Mouse (Mus musculus) Muller cell, postnatal 12 days (primary cell): ENCODE results near the gene Tiprl.

ENCODE experiments used
- DNase-seq: peaks from one replicate; pipeline ENCODE4 v3.0.0-alpha.2; 2015; ENCODE audit errors: inconsistent ontology term

The Tiprl gene

GRCm38 (mm10) chr1:165201445-165202012 is 35.3 kb downstream of the Tiprl start:
- DNase-seq = no peak

GRCm38 (mm10) chr1:165200748-165201147 is 36.0 kb downstream of the Tiprl start:
- DNase-seq = no peak

GRCm38 (mm10) chr1:165199639-165200038 is 37.2 kb downstream of the Tiprl start:
- DNase-seq = no peak

GRCm38 (mm10) chr1:165198951-165199350 is 37.8 kb downstream of the Tiprl start:
- no peak for DNase-seq

- DNase-seq = no peak
Observed at GRCm38 (mm10) chr1:165197875-165198274, 38.9 kb downstream of the Tiprl start.

GRCm38 (mm10) chr1:165195396-165195960 is 41.3 kb downstream of the Tiprl start:
- no peak for DNase-seq

- no peak for DNase-seq
Observed at GRCm38 (mm10) chr1:165194662-165195013, 42.2 kb downstream of the Tiprl start.

GRCm38 (mm10) chr1:165193880-165194661 is 42.7 kb downstream of the Tiprl start, which contains the start of gene Sft2d2:
Gene Sft2d2 (minus strand): TSS chr1:165194438.
- peak; percentile 94 for DNase-seq

- no peak for DNase-seq
Observed at GRCm38 (mm10) chr1:165193426-165193825, 43.4 kb downstream of the Tiprl start.

GRCm38 (mm10) chr1:165192714-165193264 is 44.0 kb downstream of the Tiprl start:
- DNase-seq = no peak

- no peak for DNase-seq
Observed at GRCm38 (mm10) chr1:165192102-165192501, 44.7 kb downstream of the Tiprl start.

- DNase-seq = no peak
Observed at GRCm38 (mm10) chr1:165191611-165192010, 45.2 kb downstream of the Tiprl start.

- DNase-seq = no peak
Observed at GRCm38 (mm10) chr1:165190571-165191273, 46.1 kb downstream of the Tiprl start.

- DNase-seq = no peak
Observed at GRCm38 (mm10) chr1:165190068-165190467, 46.7 kb downstream of the Tiprl start.

GRCm38 (mm10) chr1:165188806-165189580 is 47.8 kb downstream of the Tiprl start:
- DNase-seq = no peak

- DNase-seq = no peak
Observed at GRCm38 (mm10) chr1:165187357-165187756, 49.4 kb downstream of the Tiprl start.

- no peak for DNase-seq
Observed at GRCm38 (mm10) chr1:165186491-165186890, 50.3 kb downstream of the Tiprl start.

- DNase-seq = no peak
Observed at GRCm38 (mm10) chr1:165185116-165185515, 51.7 kb downstream of the Tiprl start.

GRCm38 (mm10) chr1:165184178-165184577 is 52.6 kb downstream of the Tiprl start:
- DNase-seq = no peak

- no peak for DNase-seq
Observed at GRCm38 (mm10) chr1:165183400-165183799, 53.4 kb downstream of the Tiprl start.

GRCm38 (mm10) chr1:165179321-165179720 is 57.5 kb downstream of the Tiprl start:
- no peak for DNase-seq
